Mouse (Mus musculus) hindbrain, embryonic 13.5 days (tissue): ENCODE results near the gene Fam32a. TPM values are rescaled to one million over a fixed set of nuclear protein-coding genes. Genes with fewer than 3 reads are reported as not detected.

Source experiments
- ATAC-seq: fragments of 200-750 bp; cut with Nextera tagmentation; 2 replicates; pipeline ENCODE4 v1.8.0; 2017; ENCODE audit warnings: moderate TSS enrichment; ENCODE audit not compliant: low FRiP score
- H3K27ac ChIP-seq: fragments of 300-500 bp; sonication (generic); 2 replicates; pipeline ENCODE4 v1.5.1; 2015; ENCODE audit warnings: inconsistent platforms, mild to moderate bottlenecking, moderate library complexity
- H3K27me3 ChIP-seq: fragments of 300-500 bp; sonication (generic); 2 replicates; pipeline ENCODE4 v1.6.1; 2015; ENCODE audit warnings: mild to moderate bottlenecking, inconsistent platforms
- H3K36me3 ChIP-seq: fragments of 300-500 bp; sonication (generic); 2 replicates; pipeline ENCODE4 v1.6.1; 2015; ENCODE audit warnings: mild to moderate bottlenecking, inconsistent platforms
- H3K4me1 ChIP-seq: fragments of 300-500 bp; sonication (generic); replicated peaks from 2 replicates; pipeline ENCODE4 v1.6.1; 2015; ENCODE audit warnings: inconsistent platforms
- H3K4me2 ChIP-seq: fragments of 300-500 bp; sonication (generic); 2 replicates; pipeline ENCODE4 v1.6.1; 2015; ENCODE audit warnings: inconsistent platforms, mild to moderate bottlenecking, moderate library complexity
- H3K4me3 ChIP-seq: fragments of 300-500 bp; sonication (generic); 2 replicates; pipeline ENCODE4 v1.5.1; 2015; ENCODE audit warnings: mild to moderate bottlenecking, inconsistent platforms
- H3K9ac ChIP-seq: fragments of 300-500 bp; sonication (generic); 2 replicates; pipeline ENCODE4 v1.6.1; 2015; ENCODE audit warnings: mild to moderate bottlenecking, inconsistent platforms
- H3K9me3 ChIP-seq: fragments of 300-500 bp; sonication (generic); 2 replicates; pipeline ENCODE4 v1.6.1; 2016; ENCODE audit warnings: inconsistent platforms
- WGBS: fragments of 180-500 bp; shearing (Covaris S2); methylation state at CpG from one replicate; pipeline ENCODE4 v1.1.7; 2015; 5-methylcytosine and 5-hydroxymethylcytosine counted together
- polyA plus RNA-seq: library from polyadenylated mRNA; unstranded; fragments of >200 nt; fragmentation: Nextera tagmentation; extraction: Ambion mirVana; gene quantifications from 2 replicates; pipeline ENCODE4 v1.2.1, GENCODE M21; 2015

Gene Fam32a
- polyA plus RNA-seq, 1 experiment from 2014 or later: 108 TPM

DNA sequence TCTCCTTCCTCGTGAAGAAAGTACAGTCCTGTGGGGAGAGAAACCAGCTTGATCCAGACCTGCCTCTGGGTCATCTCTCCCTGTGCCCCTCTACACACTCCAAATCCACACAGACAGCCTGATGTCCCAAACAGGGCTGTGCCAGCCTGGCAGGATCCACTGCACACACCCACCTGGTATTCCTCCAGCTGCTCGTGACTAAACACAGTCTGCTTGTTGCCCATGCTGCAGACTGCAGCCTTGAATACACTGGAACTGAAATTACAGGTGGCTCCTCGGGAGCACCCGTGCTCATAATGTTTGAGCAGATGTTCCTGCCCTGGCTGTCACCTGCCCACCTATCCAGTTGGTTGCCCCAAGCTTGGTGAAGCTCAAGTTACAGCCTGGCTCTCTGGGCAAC, 6.8 kb upstream of the Fam32a start, which contains the start of gene Cib3:
TSS of gene Cib3 (minus strand) at position 87 of the 400 bp plus-strand sequence.
- Histone ChIP-seq H3K9me3 (no peaks in the 10 kb centered on the region), H3K4me2 (no peak within 1 kb of the TSS), H3K4me1 (no peaks in the 10 kb centered on the region), H3K27me3 (peaks cover 35% of the 10 kb centered on the region), H3K4me3 (no peak within 1 kb of the TSS), H3K27ac (no peak within 1 kb of the TSS), H3K9ac (no peak within 1 kb of the TSS), H3K36me3 (no peaks in the 10 kb centered on the region)
- ATAC-seq: no peak
- 67% methylated on average over 4 of the region's 4 CpGs for WGBS

DNA sequence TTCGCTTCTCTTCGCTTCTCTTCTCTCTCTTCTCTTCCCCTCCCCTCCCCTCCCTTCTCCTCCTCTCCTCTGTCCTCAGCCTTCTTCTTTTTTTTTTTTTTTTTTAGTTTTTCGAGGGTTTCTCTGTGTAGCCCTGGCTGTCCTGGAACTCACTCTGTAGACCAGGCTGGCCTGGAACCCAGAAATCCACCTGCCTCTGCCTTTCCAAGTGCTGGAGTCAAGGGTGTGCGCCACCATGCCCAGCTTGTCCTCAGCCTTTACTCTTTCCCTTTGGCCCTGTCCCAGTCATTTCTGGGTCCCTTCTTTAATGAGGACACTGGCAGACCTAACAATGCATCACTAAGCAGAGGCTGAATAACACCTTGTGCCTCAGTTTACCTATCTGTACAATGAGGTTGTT, 6.0 kb upstream of the Fam32a start, which contains the start of gene Gm11034:
TSS of gene Gm11034 (minus strand) at position 101 of the 400 bp plus-strand sequence.
- Histone ChIP-seq H3K9ac (no peak within 1 kb of the TSS), H3K4me2 (no peak within 1 kb of the TSS), H3K9me3 (no peaks in the 10 kb centered on the region), H3K4me1 (no peaks in the 10 kb centered on the region), H3K4me3 (no peak within 1 kb of the TSS), H3K27ac (no peak within 1 kb of the TSS), H3K36me3 (no peaks in the 10 kb centered on the region), H3K27me3 (peaks cover 36% of the 10 kb centered on the region)
- ATAC-seq: no peak
- 73% methylated on average over 4 of the region's 4 CpGs for WGBS

DNA sequence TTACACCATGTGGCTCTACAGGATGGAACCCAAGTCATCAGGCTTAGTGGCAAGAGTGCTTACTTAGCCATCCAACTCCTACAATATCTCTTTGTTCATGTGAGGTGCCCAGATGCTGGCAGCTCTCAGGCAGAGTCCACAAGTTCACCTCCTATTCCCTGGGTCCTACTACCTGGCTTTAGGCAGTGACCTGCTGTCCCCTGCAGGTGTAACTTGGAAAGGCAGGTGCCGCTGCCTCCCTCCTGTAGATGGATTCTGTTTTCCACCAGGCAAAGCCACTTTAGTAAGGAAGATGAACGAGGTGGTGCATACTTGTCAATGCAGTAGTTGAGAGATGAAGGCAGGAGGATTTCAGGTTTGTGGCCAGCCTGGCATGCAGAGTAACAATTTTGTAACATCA, 4.5 kb upstream of the Fam32a start:
- H3K27me3 ChIP-seq: peaks cover 36% of the 10 kb centered on the region
- no peak overlapping the region for H3K27ac ChIP-seq
- H3K4me2 ChIP-seq: no peak overlapping the region
- H3K9ac ChIP-seq: no peak overlapping the region
- no peak for ATAC-seq
- WGBS: 51% methylated on average over 2 of the region's 2 CpGs
- H3K36me3 ChIP-seq: no peaks in the 10 kb centered on the region
- peaks cover under 1% of the 10 kb centered on the region for H3K4me1 ChIP-seq
- no peaks in the 10 kb centered on the region for H3K9me3 ChIP-seq
- no peak overlapping the region for H3K4me3 ChIP-seq

DNA sequence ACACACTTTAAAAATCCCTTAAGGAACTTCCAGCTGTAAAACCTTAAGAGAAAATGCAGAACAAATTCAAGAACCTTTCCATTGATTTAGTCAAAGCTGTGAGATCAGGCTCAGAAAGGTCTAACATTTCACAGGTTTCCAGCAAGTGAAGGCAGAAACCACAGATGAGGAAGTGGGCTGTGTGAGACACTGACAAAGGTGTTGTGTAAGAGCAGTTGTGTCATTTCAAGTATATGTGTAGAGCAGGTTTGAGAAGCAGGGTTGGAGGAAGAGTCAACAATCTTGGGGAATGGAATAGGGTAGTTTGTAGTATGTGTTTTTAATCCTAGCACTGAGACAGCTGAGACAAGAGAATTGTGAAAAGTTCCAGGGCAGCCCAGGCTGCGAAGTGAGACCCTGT, 3.7 kb upstream of the Fam32a start:
- 31% methylated on average over 1 of the region's 1 CpGs for WGBS
- Histone ChIP-seq H3K4me1 (peaks cover 8% of the 10 kb centered on the region), H3K27me3 (peaks cover 36% of the 10 kb centered on the region), H3K4me2 (no peak overlapping the region), H3K9ac (no peak overlapping the region), H3K36me3 (no peaks in the 10 kb centered on the region), H3K9me3 (no peaks in the 10 kb centered on the region), H3K27ac (no peak overlapping the region), H3K4me3 (no peak overlapping the region)
- ATAC-seq: no peak

DNA sequence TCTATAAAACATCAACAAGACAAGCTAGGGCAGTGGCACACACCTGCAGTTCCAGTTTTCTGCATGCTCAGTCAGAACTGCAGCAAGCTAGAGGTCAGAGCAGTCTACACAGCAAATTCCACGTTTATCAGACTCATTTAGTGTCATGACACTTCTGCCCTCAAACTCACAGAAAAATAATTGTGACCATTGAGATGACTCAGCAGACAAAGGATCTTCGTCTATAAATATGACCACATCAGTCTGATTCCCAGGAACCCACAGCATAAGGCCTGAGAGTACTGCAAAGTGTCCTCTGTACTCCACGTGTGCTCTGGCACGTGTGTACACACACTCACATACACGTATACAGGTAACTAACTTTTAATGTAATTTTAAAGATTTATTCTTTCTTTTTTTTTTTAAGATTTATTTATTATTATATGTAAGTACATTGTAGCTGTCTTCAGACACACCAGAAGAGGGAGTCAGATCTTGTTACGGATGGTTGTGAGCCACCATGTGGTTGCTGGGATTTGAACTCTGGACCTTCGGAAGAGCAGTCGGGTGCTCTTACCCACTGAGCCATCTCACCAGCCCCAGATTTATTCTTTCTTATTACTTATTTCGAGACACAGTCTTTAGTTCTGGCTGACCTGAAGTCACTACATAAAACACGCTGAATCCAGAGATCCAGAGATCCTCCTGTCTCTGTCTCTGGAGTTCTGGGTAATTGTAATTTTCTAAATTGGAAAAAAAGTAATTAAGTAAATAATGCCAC, 569 bp upstream of the Fam32a start:
- Histone ChIP-seq H3K36me3 (peaks cover 31% of the 10 kb centered on the region), H3K4me3 (peak overlapping the region; percentile 90), H3K27me3 (peaks cover 30% of the 10 kb centered on the region), H3K9me3 (no peaks in the 10 kb centered on the region), H3K4me1 (peaks cover 18% of the 10 kb centered on the region), H3K4me2 (peak overlapping the region; percentile 97), H3K27ac (no peak overlapping the region), H3K9ac (no peak overlapping the region)
- WGBS: 84% methylated on average over 9 of the region's 10 CpGs
- ATAC-seq: peak; percentile 49

DNA sequence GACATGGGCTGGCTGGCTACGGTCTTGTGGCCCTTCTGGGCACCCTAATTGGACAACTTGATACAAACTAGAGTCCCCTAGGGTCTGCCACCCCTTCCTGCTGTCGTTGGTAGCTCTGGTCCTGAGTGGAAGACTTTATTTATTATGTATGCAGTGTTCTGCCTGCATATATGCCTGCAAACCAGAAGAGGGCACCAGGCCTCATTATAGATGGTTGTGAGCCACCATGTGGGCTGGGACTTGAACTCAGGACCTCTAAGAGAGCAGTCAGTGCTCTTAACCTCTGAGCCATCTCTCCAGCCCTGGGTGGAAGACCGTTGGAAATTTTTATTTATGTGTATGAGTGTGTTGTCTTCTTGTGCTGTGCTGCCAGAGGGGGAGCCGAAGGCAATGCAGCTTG, 1.2 kb downstream of the Fam32a start:
- ATAC-seq: no peak
- peak overlapping the region; percentile 97 for H3K4me2 ChIP-seq
- peak overlapping the region; percentile 90 for H3K4me3 ChIP-seq
- peaks cover 20% of the 10 kb centered on the region for H3K27me3 ChIP-seq
- no peak overlapping the region for H3K9ac ChIP-seq
- peaks cover 18% of the 10 kb centered on the region for H3K4me1 ChIP-seq
- no peaks in the 10 kb centered on the region for H3K9me3 ChIP-seq
- peaks cover 32% of the 10 kb centered on the region for H3K36me3 ChIP-seq
- 82% methylated on average over 4 of the region's 4 CpGs for WGBS
- no peak overlapping the region for H3K27ac ChIP-seq

DNA sequence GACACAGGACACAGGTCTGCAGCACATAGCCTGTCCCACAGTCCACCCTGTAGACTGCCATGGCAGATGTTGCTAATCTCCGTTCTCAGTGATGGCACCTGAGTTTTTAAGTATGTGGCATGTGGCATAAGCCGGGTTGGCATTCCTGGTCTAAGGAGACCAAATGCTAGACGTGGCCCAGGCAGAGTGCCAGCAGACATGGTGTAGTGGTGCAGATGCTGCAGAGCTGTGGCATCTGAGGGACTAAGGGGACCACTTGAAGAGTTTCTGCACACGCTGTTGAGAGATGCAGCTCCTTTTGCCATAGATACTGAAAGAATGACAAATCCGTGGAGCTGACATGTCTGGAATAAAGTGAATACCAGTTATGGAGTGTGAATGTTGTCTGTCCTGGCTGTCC, 3.1 kb downstream of the Fam32a start:
- H3K36me3 ChIP-seq: peaks cover 32% of the 10 kb centered on the region
- H3K27me3 ChIP-seq: peaks cover 2% of the 10 kb centered on the region; the same call in 1 of the 2 replicates
- no peak overlapping the region for H3K27ac ChIP-seq
- ATAC-seq: no peak
- no peak overlapping the region for H3K4me3 ChIP-seq
- WGBS: 94% methylated on average over 5 of the region's 5 CpGs
- no peak overlapping the region for H3K4me2 ChIP-seq
- H3K9me3 ChIP-seq: no peaks in the 10 kb centered on the region
- H3K4me1 ChIP-seq: peaks cover 18% of the 10 kb centered on the region
- no peak overlapping the region for H3K9ac ChIP-seq

DNA sequence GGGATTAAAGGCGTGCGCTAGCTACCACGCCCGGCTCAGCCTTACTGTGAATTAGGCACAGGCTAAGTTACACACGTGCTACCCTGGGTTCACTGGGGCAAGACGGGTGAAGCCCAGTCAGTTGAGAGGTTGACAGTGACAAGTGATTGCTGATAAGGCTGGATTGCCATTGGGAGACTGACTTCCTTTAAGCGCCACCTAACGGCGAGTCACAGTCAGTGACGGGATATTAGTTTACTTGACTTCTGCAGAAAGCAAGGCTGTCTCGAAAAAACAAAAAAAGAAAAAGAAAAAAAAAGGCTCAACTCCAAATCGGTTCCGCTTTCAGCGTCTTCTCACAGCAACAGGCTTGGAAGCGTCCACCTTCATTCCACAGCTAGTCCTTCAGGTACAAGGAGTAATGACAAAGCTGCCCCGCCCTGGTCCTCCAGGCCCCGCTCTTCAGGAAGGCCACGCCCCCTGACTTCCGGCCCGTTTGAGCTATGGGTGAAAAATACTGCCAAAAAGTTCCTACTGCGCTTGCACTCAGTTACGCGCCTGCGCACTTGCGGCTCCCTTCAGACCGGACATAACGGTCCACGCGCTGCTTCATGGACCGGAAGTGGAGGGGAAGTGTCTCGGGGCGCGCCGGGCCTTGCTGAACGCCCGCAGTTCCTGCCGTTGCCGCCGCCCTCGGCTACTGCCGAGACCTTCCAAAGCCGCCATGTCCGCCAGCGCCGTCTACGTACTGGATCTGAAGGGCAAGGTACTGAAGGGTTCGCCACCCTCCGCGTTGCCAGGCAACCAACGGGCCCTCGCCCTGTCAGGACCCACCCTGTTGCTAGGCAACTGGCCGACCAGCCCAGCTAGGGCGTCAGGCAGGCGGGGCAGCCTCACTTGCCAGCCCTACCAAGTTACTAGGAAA, 20.2 kb downstream of the Fam32a start, which contains the start of gene Ap1m1:
TSS of gene Ap1m1 (plus strand) at position 520 of the 904 bp plus-strand sequence.
- ATAC-seq: peak; percentile 97
- WGBS: under 1% methylated on average over 54 of the region's 54 CpGs
- H3K9ac ChIP-seq: peak within 1 kb of the TSS; percentile 77
- peak within 1 kb of the TSS; percentile 64 for H3K4me3 ChIP-seq
- H3K27me3 ChIP-seq: no peaks in the 10 kb centered on the region
- no peaks in the 10 kb centered on the region for H3K9me3 ChIP-seq
- H3K4me1 ChIP-seq: peaks cover 30% of the 10 kb centered on the region
- H3K4me2 ChIP-seq: peak within 1 kb of the TSS; percentile 83
- peaks cover 19% of the 10 kb centered on the region for H3K36me3 ChIP-seq
- peak within 1 kb of the TSS; percentile 96 for H3K27ac ChIP-seq

DNA sequence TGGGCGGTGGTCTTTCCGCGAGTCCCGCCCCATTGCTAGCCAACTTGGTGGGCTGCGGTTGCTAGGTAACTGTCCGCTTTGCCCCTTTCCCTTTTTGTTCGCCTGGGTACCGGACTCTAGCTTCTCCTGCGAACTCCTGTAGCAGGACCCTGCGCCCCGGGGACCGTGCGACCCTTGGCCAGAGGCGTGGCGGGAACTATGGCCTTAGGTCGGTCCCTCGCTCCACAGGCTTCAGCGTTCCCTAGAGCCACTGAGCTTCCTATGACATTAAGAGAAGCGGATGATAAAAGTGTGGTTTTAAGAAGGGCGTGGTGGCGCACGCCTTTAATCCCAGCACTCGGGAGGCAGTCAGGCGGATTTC, 20.9 kb downstream of the Fam32a start:
- peak overlapping the region; percentile 77 for H3K9ac ChIP-seq

DNA sequence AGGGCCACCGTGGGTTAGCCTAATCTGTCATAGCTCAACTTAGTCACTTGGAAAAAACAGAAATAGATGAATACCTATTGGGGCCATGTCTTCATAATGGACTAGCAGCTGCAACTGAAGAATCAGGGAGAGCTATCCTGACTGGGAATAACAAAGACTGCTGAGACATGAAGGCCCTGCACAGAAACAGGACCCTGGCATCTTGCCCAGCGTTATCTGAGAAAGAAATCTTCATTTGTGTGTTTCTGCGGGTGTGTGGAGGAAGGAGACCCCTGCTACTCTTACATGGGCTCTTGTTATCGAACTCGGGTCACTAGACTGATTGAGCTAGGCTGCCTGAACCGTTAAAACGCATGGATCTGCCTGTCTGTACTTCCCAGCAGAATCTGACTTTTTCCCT, 21.4 kb downstream of the Fam32a start:
- peaks cover 31% of the 10 kb centered on the region for H3K36me3 ChIP-seq
- peak overlapping the region; percentile 96 for H3K27ac ChIP-seq
- H3K4me2 ChIP-seq: peak overlapping the region; percentile 83
- 61% methylated on average over 7 of the region's 7 CpGs for WGBS
- peaks cover 30% of the 10 kb centered on the region for H3K4me1 ChIP-seq
- H3K9ac ChIP-seq: peak overlapping the region; percentile 77
- no peaks in the 10 kb centered on the region for H3K27me3 ChIP-seq
- H3K9me3 ChIP-seq: no peaks in the 10 kb centered on the region
- no peak for ATAC-seq
- H3K4me3 ChIP-seq: peak overlapping the region; percentile 64

More for the DNA sequence above, 20.9 kb downstream of the Fam32a start:
- peaks cover 26% of the 10 kb centered on the region for H3K36me3 ChIP-seq
- under 1% methylated on average over 24 of the region's 24 CpGs for WGBS
- H3K4me3 ChIP-seq: peak overlapping the region; percentile 64
- no peaks in the 10 kb centered on the region for H3K27me3 ChIP-seq
- H3K4me1 ChIP-seq: peaks cover 30% of the 10 kb centered on the region
- H3K4me2 ChIP-seq: peak overlapping the region; percentile 83
- no peak for ATAC-seq
- H3K27ac ChIP-seq: peak overlapping the region; percentile 96
- no peaks in the 10 kb centered on the region for H3K9me3 ChIP-seq

DNA sequence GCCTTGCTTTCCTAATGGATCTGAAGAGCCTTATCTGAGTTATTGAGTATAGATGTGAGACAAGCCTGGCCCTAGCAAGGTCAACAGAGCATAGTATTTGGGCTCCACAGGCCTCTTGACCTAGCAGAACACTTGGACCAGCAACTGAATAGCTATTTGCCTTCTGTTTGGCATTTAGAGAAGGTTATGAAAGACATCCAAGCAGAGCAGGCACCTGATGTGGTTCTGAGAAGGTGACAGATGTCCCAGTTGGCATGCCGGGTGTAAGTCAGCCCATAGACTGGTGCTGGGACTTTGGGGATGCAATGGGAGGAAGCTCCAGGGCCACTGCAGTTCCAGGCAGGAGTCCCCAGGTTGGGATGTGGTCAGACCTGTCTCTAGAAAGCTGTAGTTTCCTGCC, 22.7 kb downstream of the Fam32a start:
- no peak for ATAC-seq
- WGBS: 85% methylated on average over 1 of the region's 1 CpGs
- Histone ChIP-seq H3K4me1 (peaks cover 30% of the 10 kb centered on the region), H3K9ac (no peak overlapping the region), H3K27ac (no peak overlapping the region), H3K27me3 (no peaks in the 10 kb centered on the region), H3K4me3 (no peak overlapping the region), H3K9me3 (no peaks in the 10 kb centered on the region), H3K4me2 (no peak overlapping the region), H3K36me3 (peaks cover 43% of the 10 kb centered on the region)

DNA sequence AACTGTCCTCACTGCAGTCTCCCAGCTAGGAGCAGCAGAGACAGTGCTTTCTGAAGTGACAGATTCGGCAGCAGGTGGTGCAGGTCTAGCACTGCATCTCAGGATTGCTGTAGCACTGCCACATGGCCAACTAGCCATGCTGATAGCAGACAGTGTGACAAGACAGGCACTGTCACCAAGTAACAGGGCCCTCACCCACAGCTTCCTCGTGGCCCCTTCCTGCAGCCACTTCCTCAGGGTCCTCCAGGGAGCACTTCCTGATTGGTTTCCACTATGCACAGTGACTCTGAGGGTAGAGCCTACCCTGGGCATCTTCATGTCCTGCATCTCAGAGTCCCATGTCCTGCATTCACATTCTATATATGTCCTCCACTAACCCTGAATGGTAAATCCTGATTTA, 25.1 kb downstream of the Fam32a start:
- Histone ChIP-seq H3K4me2 (no peak overlapping the region), H3K27me3 (no peaks in the 10 kb centered on the region), H3K9me3 (no peaks in the 10 kb centered on the region), H3K4me3 (no peak overlapping the region), H3K36me3 (peaks cover 61% of the 10 kb centered on the region), H3K9ac (no peak overlapping the region), H3K27ac (no peak overlapping the region), H3K4me1 (peaks cover 25% of the 10 kb centered on the region)
- 74% methylated on average over 2 of the region's 2 CpGs for WGBS
- ATAC-seq: no peak
